Mouse (Mus musculus) left cerebral cortex, adult 8-10 months (tissue): ENCODE measurements at regions not wholly inside any gene's neighbourhood (a gene's known extent, or its start where the extent isn't known, plus 50 kb on each side); places are given as distances from the start of the nearest gene placed in this dataset.
"Not testable (repeated sequence)": the region's sequence is repeated elsewhere in the genome, so short reads cannot be mapped to it uniquely, and the experiment has no call there.

Experiments
- DNase-seq, 2 experiments: peaks; one replicate each; pipeline ENCODE4 v3.0.0; 2022; ENCODE audit warnings: low spot score in 2 of 2

DNA sequence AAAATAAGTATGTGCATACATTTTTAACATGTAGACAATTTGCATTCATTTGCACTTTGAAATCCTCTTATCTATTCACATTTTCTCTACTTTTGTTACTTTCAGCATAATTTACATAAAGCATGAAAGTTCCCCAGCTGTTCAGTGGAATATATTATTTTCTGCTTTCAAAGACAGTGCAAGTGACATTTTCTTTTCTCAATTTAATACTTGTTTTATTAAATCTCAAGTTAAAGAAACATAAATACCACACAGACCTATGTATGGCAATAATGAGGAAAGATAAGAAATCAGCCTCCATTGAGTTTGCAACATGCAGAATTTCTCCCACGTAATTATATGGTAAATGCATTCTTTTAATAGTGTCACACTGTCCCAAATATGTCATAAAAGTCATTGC, 1168.1 kb upstream of the Gje1 start:
- no peak for DNase-seq

DNA sequence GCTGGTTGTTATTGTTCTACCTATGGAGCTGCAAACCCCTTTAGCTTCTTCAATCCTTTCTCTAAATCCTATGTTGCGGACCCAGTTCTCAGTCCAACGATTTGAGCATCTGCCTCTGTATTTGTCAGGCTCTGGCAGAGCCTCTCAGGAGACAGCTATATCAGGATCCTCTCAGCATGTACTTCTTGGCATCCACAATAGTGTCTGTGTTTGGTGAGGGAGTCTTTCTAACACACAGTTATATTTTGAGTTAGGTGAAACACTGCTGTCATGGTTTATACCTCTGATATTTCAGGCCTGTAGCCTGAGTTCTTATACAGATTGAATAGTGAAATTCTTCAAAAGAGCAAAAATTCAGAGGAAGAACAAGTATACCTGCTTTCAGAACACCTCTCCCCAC, 1150.0 kb upstream of the Gje1 start:
- DNase-seq: peak in 1 of 2 experiments; percentile 23

DNA sequence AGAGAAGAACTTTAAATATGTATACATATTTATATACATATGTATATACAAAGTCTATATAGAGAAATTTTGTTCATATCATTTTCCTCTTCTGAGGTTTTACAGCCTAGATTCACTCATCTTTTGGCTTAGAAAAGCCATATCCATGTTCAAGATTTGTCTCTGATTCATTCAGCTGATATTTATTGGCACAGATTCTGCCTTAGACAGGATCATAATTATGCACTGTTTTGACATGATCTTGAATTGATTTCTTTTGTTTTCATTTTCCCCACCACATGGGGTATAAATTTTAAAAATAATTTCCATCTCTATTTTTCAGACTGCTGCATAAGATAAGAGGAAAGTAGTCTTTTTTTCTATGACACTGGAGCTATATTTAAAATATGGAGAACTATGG, 1148.9 kb upstream of the Gje1 start:
- DNase-seq: no peak

DNA sequence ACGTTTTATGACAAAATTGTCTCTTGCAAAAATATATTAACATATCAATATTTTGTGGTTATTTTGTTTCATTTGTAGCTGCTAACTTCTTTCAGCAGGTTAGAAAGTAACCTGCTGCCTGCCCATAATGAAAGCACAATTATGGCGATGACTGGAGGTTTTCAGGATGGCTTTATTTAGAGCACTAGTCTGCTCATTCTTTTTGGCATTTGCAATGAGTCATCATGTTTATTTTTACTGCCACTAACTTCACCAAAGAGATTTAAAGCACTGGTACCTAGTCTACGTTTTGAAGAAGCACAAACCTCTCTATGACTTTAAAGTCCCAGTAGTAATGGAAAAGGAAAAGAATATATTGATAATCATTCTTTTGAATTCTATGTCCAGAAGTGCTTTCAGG, 1123.4 kb upstream of the Gje1 start:
- DNase-seq: no peak

DNA sequence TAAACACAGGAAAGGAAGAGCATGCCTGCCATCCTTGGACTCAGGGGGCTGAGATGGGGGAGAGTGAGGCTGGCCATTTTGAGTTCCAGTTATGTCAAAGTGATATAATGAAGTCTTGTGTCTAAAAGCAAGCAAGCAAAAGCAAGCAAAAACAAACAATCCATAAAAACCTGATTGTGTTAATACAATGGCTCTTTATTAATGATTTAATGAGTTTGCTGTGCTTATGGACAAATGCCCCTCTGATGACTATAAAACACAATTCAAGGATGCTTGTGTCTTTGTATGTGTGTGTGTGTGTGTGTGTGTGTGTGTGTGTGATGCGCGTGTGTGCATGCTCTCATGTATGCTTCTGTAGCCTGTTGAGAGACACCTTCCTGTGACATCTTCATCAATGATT, 1114.3 kb upstream of the Gje1 start:
- no peak for DNase-seq

DNA sequence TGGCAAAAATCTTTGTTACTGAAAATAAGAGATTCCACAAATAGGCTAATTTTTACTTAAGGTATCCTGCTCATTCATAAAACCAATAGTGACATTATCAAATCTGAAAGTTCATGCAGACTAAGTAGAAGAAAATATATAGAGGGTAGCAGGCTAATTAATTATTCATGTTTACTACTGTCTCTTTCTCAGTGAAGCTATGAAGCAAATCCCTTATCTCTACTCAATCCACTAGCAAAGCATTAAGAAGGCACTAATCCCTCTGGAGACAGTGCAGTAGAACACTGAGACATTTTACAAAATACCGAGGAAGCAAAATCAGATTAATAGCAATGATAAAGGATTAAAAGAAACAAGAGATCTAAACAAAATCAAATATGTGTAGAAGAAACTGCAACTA, 1107.4 kb upstream of the Gje1 start:
- DNase-seq: no peak

DNA sequence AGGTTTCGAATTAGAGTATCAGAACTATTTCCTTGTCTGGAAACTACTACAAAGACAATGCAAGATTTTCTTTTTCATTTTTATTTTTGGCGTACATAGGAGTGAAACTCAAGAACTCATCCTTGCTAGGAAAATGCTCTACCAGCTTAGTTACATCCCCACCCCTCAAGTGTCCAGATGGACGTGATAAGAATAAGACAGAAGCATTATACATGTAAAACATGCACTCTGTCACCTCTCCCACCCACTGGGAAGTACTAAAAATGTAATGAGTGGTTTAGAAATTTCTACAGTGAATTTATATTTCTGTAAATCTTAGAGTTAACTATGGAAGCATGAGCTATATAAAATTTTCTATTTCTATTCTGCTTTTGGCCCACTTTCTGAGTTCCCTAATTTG, 1089.3 kb upstream of the Gje1 start:
- peak in 1 of 2 experiments; percentile 51 for DNase-seq

GRCm38 (mm10) chr10:15805791-15806190, 1087.8 kb upstream of the Gje1 start:
- DNase-seq: peak in 1 of 2 experiments; percentile 6

DNA sequence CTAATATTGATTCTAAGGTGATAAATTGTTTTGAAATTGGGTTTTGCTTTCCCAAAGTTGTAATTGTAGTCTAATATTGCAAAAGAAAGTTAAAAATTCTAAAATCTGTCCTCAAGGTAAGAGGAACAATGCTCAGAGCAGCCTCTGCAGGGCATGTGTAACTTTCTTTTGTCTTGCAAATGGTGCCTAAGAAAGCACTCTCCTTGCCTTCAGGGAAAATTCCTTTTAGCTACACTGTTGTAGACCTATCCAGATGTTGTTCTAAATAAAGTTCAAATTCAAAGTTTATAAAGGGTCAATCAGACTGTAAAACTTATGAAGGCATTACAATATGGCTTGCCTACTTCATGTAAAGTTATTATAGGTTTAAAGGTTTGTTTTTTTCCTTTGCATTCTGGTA, 1075.2 kb upstream of the Gje1 start:
- not testable (repeated sequence) for DNase-seq

- no peak for DNase-seq
These were observed 1073.7 kb upstream of the Gje1 start for GRCm38 (mm10) chr10:15791473-15792269.

DNA sequence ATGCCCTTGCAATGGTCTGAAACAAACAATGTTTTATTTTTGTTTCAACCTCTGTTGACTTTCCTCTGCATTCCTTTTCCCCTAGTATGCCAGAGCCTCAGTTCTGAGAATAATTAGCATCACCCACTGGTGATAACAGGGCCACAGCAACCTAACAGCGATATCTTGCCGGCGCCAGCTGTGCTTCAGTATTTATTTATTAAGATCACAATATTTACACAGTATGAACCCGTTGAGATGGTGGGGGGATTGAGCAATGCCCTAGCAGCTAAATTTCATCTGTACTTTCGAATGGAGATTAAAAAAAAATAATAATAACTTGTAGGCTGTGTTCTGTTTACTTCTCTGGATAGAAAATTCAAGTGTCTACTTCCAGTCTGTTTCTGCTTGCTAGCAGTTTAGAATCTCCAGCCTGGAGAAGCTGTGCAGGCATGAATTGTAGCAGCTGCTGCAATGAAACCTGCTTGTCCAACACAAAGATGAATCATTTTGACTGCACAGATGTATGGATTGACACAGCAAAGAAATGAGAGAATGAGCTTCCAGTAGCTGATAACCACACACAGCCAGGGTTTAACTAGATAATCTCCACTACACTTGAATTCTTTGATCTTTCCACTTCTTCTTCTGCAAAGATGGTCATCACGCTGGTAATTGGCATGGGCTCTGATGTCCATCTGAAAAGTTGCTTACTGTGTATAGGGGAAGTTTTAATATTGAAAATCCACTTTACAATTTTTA, 1042.1 kb upstream of the Gje1 start:
- no peak for DNase-seq

DNA sequence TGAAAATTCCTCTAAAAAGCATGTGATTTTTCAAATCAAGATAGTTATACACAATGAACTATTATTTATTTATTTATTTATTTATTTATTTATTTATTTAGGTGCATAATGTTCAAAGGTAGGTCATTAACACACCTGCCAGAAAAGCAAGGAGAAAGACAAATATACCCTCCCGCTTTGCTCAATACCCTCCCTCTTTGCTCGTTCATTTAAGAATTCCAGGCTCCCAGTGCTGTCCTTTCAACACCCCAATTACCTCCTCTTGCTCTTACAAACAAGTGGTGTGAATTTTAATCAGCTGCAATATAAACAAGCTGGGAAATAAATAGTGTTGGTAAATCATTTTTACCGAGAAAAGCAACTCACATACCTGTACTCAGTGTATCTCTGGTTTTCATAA, 1041.6 kb upstream of the Gje1 start:
- no peak for DNase-seq

DNA sequence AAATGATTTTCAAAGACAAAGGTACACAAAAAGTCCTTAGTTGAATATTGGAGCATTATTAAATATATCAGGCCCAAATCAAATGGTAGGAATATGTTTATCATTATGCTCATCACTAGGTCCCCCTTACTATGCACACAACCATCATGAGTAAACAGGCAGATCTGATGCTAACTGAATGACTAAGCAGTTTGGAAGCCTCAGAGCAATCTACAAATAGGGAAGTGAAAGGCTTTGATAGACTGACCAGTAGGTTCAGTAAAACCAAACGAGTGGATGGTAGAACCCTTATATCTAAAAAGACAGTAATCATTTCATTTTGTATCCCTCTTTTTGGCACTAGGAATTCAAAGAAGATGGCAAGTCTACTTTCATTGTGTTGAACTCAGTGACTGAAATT, 1039.5 kb upstream of the Gje1 start:
- DNase-seq: no peak

GRCm38 (mm10) chr10:15746866-15747265, 1028.9 kb upstream of the Gje1 start:
- no peak for DNase-seq

DNA sequence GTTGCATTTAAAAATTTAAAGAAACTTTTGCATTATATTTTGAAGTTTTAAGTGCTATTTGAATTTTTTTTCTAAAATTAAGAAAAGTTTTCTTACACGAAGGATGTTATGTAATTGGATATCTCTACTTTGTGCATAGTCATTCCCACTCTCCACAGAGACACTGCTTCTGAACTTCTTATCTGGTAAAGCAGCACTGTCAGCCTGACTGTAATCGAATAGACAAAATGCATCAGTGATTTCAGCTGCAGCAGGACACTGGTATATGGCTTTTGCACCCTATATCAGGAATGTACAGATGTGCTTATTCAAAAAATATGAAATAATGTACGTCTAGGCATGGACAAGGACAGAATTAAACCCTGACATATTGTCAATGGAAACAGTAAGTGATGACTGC, 1020.6 kb upstream of the Gje1 start:
- no peak for DNase-seq

GRCm38 (mm10) chr10:15731318-15731717, 1013.3 kb upstream of the Gje1 start:
- DNase-seq: no peak

DNA sequence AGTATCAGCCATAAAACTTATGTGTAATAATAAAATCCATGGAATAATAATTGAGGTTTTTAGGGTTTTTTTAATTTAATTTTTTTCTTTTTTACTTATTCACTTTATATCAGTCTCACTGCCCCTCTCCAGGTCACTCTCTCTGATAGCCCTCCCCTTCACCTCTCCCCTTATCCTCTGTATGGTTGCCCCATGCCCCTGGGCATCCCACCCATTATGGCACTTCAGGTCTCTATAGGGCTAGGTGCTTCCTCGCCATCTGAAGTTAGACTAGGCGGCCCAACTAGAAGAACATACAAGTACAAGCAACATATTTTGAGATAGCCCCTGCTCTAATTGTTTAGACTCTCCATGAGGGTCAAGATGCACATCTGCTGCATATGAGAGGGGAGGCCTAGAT, 979.9 kb upstream of the Gje1 start:
- DNase-seq: no peak

- DNase-seq: no peak
These were observed 979.0 kb upstream of the Gje1 start for GRCm38 (mm10) chr10:15697050-15697449.

- not testable (repeated sequence) for DNase-seq
These were observed 953.6 kb upstream of the Gje1 start for GRCm38 (mm10) chr10:15671638-15672037.
